Mouse (Mus musculus) ES-E14 (cell line): ENCODE measurements around the gene Cep89.

Experiments
- CHD2 ChIP-seq: IDR thresholded peaks from 2 replicates; pipeline ENCODE4 v1.6.1; 2014; ENCODE audit warnings: mild to moderate bottlenecking, low read depth, low read length, inconsistent platforms
- HCFC1 ChIP-seq: IDR thresholded peaks from 2 replicates; pipeline ENCODE4 v1.6.1; 2012; ENCODE audit warnings: low read length, inconsistent platforms, borderline replicate concordance; ENCODE audit not compliant: insufficient read depth
- MAFK ChIP-seq: IDR thresholded peaks from 2 replicates; pipeline ENCODE4 v1.6.1; 2014; ENCODE audit warnings: mild to moderate bottlenecking, low read depth, low read length, inconsistent platforms; ENCODE audit not compliant: insufficient read depth
- ZC3H11A ChIP-seq: IDR thresholded peaks from 2 replicates; pipeline ENCODE4 v1.6.1; 2012; ENCODE audit warnings: low read depth, mild to moderate bottlenecking, inconsistent platforms, low read length, borderline replicate concordance
- ZNF384 ChIP-seq: IDR thresholded peaks from 2 replicates; pipeline ENCODE4 v1.6.1; 2012; ENCODE audit warnings: low read depth, low read length, inconsistent platforms

DNA sequence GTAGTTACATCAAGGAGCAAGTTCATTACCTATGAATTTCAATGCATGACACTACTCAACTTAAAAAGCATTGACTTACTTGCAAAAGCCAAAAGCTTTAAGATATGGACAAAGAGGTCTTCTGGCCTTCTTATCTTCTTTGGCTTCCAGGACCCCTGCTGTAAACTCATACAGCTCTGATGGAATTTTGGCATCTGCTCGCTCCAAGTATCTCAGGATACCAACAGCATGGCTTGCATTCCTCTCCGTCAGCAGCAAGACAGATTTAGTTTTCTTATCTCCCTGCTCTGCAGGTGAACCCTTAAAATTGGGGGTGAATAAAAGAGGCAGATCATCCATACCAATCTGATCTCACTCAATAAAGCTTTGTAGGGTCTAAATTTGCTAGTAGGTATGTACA is 88.3 kb downstream of the Cep89 start:
- TF ChIP-seq CHD2 = no peak
- no peak for TF ChIP-seq MAFK
- no peak for TF ChIP-seq ZC3H11A
- TF ChIP-seq HCFC1 = no peak
- no peak for TF ChIP-seq ZNF384
